Mouse (Mus musculus): ENCODE data around the gene Wnk1. TPM values are rescaled to one million over a fixed set of nuclear protein-coding genes. Genes with fewer than 3 reads are reported as not detected.

Gene Wnk1
- total RNA-seq, 2 experiments from 2014 or later: 181 to 211 TPM

DNA sequence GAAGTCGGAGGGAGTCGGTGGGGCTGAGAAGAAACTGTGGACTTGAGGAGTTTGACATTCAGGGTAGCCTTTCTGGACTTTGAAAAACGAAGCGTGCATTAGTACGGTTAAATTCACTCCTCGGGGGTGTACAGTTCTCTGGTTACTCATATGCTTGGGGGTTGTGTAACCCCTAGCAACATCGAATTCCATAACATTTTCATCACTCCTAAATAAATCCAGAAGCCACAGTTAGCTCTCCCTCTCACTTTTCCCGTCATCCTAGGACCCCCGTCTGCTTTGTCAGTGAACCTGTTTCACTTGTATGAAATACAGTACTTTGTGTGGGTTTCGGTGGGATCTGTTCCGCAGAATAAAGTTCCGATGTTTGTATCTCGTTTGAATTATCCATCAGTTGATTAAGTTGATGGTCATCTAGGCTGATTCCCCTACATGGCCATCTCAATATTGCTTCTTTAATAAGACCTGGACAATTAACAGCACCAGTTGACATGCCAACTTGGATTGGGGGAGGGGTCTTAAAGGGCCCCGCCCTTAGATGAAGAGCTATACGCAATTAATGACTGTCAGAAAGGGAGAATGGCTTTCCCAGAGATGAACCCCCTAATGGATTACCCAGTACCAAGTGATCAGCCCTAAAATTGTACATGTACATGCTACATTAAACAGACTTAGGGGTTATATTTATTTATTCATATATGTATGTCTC, 135.2 kb downstream of the Wnk1 start:
- DNase-seq: no peak

DNA sequence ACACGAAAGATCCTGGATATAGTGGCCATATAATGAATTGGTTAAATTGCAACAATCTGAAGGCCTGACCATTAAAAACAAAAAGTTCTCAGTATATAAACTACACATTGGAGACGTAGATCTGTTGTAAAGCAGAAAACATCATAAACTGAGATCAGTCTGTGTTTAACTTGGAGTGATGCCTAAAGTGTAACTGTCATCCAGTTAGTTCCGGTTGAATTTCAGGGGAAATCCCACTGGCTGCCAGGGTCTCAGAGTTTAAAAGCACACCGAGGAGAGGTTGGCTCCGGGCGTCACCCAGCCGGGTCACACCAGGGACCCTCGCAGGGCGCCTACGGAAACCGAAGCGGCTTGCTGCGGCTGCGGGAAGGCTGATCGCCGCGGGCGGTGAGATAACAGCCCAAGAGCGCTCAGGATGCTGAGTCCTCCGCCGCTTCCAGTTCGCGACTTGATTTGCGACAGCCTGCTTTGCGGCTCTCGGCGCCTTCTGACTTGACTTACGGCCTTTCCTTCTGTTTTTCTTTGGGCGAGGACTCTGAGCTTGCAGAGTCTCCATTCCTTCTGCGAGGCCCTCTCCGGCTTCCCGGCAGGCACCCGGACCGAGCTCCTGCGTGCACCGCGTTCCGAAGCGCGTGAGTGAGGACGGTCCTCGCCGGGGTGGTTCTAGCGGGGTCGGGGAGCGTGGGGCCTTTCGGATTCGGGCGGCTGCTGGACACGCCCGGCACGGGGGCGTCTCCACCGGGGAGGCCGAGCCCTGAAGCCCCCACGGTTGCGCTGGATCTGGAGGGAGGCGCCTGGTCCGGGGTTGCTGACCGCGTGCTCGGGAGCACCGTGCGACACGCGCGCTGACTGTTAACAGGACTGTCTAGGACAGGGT, 136.0 kb downstream of the Wnk1 start, which contains the start of gene Rad52:
Gene Rad52, plus strand, starts transcription at position 495 of the 877 bp plus-strand sequence.
- DNase-seq: peak; percentile 86 to 88

DNA sequence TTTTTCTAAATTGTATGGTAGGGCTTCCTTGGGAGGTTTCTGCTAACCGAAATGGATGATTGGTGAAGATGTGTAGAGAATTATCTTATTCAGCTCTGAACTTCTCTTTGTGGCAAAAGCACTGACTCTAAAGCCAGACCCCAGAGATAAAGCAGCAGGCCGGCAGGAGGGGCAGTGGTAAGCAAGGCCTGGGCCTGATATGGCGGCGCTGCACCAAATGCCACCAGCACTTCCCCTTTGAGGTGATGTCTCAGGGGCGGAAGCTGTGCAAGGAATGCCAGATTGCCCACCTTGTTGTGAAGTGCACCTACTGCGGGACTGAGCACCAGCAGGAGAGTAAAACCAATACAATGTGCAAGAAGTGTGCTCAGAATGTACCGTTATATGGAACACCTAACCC, 145.8 kb downstream of the Wnk1 start:
- DNase-seq: no peak

DNA sequence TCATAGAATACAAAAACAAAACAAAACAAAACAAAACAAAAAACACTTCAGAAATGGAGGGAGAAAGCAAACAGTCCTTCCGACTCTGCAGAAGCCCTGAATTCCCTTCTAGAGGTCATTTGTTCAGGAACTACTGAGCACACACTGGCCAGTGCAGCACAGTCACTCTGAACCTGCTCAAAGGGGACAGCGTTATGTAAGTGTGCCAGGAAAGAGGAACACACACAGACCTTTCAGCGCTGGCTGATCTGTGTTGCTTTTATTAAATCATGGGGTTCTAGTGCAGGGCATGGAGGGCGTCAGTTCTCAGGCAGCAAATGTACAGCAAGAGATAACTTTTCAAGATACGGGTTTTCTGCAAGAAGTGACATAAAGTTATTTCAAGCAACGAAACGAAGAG, 155.3 kb downstream of the Wnk1 start:
- no peak for DNase-seq

Small RNA genes within 50 kb of the gene (microRNA-seq; reads per million reads assigned to microRNA genes)
- 0 reads per million in 2 experiments for gene Mir706

Other genes with a start within 250 kb of the Wnk1 start
- gene Erc1, start 190.5 kb downstream of the Wnk1 start, total RNA-seq (2021): 10 to 100 TPM; 56.7 to 62.8 TPM
- gene Rad52, start 136.0 kb downstream of the Wnk1 start, total RNA-seq (2021): 10 to 100 TPM; 37.3 to 37.7 TPM
- gene Ninj2, start 54.7 kb upstream of the Wnk1 start, total RNA-seq (2021): 1 to 10 TPM in 1 of 2 experiments, under 1 TPM in 1; 0.66 to 1.7 TPM